Mouse (Mus musculus) liver, embryonic 15.5 days (tissue): Measurements from ENCODE around the gene Mex3a. TPM values are rescaled to one million over a fixed set of nuclear protein-coding genes. Genes with fewer than 3 reads are reported as not detected.

Experiments
- ATAC-seq: fragments of 200-750 bp; cut with Nextera tagmentation; 2 replicates; pipeline ENCODE4 v1.8.0; 2017; ENCODE audit warnings: moderate number of reproducible peaks, mild to moderate bottlenecking, moderate library complexity; ENCODE audit not compliant: insufficient read depth
- H3K27ac ChIP-seq: fragments of 300-500 bp; sonication (generic); replicated peaks from 2 replicates; pipeline ENCODE4 v1.5.1; 2015; ENCODE audit warnings: mild to moderate bottlenecking, inconsistent platforms
- H3K27me3 ChIP-seq: fragments of 300-500 bp; sonication (generic); 2 replicates; pipeline ENCODE4 v1.6.1; 2015; ENCODE audit warnings: mild to moderate bottlenecking, inconsistent platforms
- H3K36me3 ChIP-seq: fragments of 300-500 bp; sonication (generic); replicated peaks from 2 replicates; pipeline ENCODE4 v1.6.1; 2015; ENCODE audit warnings: moderate library complexity, mild to moderate bottlenecking, inconsistent platforms
- H3K4me1 ChIP-seq: fragments of 300-500 bp; sonication (generic); replicated peaks from 2 replicates; pipeline ENCODE4 v1.6.1; 2015; ENCODE audit warnings: inconsistent platforms
- H3K4me2 ChIP-seq: fragments of 300-500 bp; sonication (generic); 2 replicates; pipeline ENCODE4 v1.6.1; 2015; ENCODE audit warnings: moderate library complexity, mild to moderate bottlenecking, inconsistent platforms
- H3K4me3 ChIP-seq: fragments of 300-500 bp; sonication (generic); replicated peaks from 2 replicates; pipeline ENCODE4 v1.5.1; 2015; ENCODE audit warnings: mild to moderate bottlenecking, inconsistent platforms
- H3K9ac ChIP-seq: fragments of 300-500 bp; sonication (generic); 2 replicates; pipeline ENCODE4 v1.6.1; 2015; ENCODE audit warnings: moderate library complexity, mild to moderate bottlenecking, inconsistent platforms
- H3K9me3 ChIP-seq: fragments of 300-500 bp; sonication (generic); replicated peaks from 2 replicates; pipeline ENCODE4 v1.6.1; 2016; ENCODE audit warnings: inconsistent platforms
- WGBS: fragments of 180-500 bp; shearing (Covaris S2); methylation state at CpG from one replicate; pipeline ENCODE4 v1.1.7; 2015; ENCODE audit warnings: mixed read lengths; ENCODE audit not compliant: insufficient replicate concordance; 5-methylcytosine and 5-hydroxymethylcytosine counted together
- polyA plus RNA-seq: library from polyadenylated mRNA; unstranded; fragments of >200 nt; fragmentation: Nextera tagmentation; extraction: Ambion mirVana; gene quantifications from 2 replicates; pipeline ENCODE4 v1.2.1, GENCODE M21; 2015

The Mex3a gene
- polyA plus RNA-seq, 1 experiment from 2014 or later = 0.60 TPM

DNA sequence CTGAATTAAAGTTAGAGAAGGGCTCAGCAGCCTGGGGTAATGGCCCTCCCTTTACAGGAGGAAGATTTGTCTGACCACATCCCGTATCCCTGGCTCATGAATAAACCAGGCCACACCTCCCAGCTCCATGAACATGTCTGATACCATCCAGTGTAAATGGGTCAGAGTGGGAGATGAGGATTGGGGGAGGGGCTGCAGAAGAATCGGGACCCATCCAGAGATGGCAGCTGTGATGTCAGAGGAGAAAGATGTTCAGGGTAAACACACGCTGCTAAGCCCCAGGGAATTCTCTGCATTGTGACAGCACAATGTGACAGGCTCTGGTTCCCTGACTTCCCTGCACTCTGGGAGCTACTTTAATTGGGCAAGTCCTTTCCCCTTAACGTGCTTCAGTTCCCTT, 31.2 kb downstream of the Mex3a start:
- no peak for ATAC-seq

DNA sequence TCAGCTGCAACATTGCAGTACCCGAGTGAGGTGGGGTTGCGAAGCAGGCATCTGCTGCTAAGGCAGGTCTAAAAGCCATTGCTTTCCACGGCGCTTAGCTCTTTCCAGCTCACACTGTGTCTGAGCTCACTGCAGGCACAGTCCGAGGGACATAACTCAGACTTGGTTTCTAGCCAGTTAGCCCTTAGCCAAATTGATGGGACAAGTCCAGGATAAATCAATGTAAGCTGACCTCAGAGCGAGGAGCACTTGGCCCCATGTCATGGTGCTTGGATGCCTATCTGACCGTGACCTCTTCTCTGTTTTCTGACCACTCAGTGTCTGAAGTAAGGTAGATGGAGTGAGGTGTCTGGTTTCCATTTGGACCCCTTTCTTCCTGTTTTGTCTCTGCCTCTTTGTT, 31.8 kb downstream of the Mex3a start:
- Histone ChIP-seq H3K27me3 (no peaks in the 10 kb centered on the region), H3K4me3 (no peak overlapping the region), H3K27ac (no peak overlapping the region), H3K36me3 (peaks cover 97% of the 10 kb centered on the region), H3K9ac (no peak overlapping the region), H3K4me1 (peaks cover 18% of the 10 kb centered on the region), H3K9me3 (no peaks in the 10 kb centered on the region), H3K4me2 (no peak overlapping the region)
- 81% methylated on average over 7 of the region's 7 CpGs for WGBS
- no peak for ATAC-seq

More for the DNA sequence above, 31.2 kb downstream of the Mex3a start:
- Histone ChIP-seq H3K27ac (no peak overlapping the region), H3K27me3 (no peaks in the 10 kb centered on the region), H3K4me3 (no peak overlapping the region), H3K4me2 (no peak overlapping the region), H3K9me3 (no peaks in the 10 kb centered on the region), H3K36me3 (peaks cover 94% of the 10 kb centered on the region), H3K9ac (no peak overlapping the region), H3K4me1 (peaks cover 15% of the 10 kb centered on the region)
- 70% methylated on average over 4 of the region's 4 CpGs for WGBS

GRCm38 (mm10) chr3:88566116-88566515, 33.9 kb downstream of the Mex3a start:
- no peaks in the 10 kb centered on the region for H3K9me3 ChIP-seq
- H3K4me1 ChIP-seq = peaks cover 24% of the 10 kb centered on the region
- no peak for ATAC-seq
- H3K4me3 ChIP-seq = no peak overlapping the region
- H3K4me2 ChIP-seq = no peak overlapping the region
- H3K9ac ChIP-seq = no peak overlapping the region
- H3K36me3 ChIP-seq = peaks cover 87% of the 10 kb centered on the region
- 79% methylated on average over 3 of the region's 3 CpGs for WGBS
- H3K27ac ChIP-seq = peak overlapping the region; percentile 65
- no peaks in the 10 kb centered on the region for H3K27me3 ChIP-seq

GRCm38 (mm10) chr3:88566536-88567061, 34.4 kb downstream of the Mex3a start:
- no peak for ATAC-seq
- H3K4me3 ChIP-seq = no peak overlapping the region
- peaks cover 82% of the 10 kb centered on the region for H3K36me3 ChIP-seq
- H3K4me1 ChIP-seq = peaks cover 24% of the 10 kb centered on the region
- H3K4me2 ChIP-seq = no peak overlapping the region
- WGBS = 67% methylated on average over 4 of the region's 4 CpGs
- peak overlapping the region; percentile 65 for H3K27ac ChIP-seq
- H3K9me3 ChIP-seq = no peaks in the 10 kb centered on the region
- H3K9ac ChIP-seq = no peak overlapping the region
- H3K27me3 ChIP-seq = no peaks in the 10 kb centered on the region

DNA sequence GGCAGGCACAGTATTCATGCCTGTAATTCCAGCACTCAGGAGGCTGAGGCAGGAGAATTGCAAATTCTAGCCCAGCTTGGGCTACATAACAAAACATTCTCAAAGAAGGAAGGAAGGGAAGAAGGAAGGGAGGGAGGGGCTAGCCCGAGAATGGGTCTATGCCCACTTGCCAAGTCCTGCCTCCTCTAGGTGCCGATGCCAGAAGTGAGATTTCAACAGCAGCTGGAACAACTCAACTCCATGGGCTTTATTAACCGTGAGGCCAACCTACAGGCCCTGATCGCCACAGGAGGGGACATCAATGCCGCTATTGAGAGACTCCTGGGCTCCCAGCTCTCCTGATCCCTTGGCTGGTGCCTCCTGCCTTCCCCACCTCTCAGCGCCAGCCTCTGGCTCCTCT, 35.7 kb downstream of the Mex3a start:
- Histone ChIP-seq H3K4me2 (no peak overlapping the region), H3K27me3 (no peaks in the 10 kb centered on the region), H3K36me3 (peaks cover 69% of the 10 kb centered on the region), H3K4me3 (no peak overlapping the region), H3K9me3 (no peaks in the 10 kb centered on the region), H3K27ac (peak overlapping the region; percentile 67), H3K9ac (no peak overlapping the region), H3K4me1 (peaks cover 24% of the 10 kb centered on the region)
- 78% methylated on average over 6 of the region's 6 CpGs for whole genome bisulfite sequencing
- ATAC-seq = no peak

- no peaks in the 10 kb centered on the region for H3K9me3 ChIP-seq
- H3K4me3 ChIP-seq = no peak overlapping the region
- H3K27me3 ChIP-seq = no peaks in the 10 kb centered on the region
- peaks cover 62% of the 10 kb centered on the region for H3K36me3 ChIP-seq
- H3K27ac ChIP-seq = peak overlapping the region; percentile 67
- no peak overlapping the region for H3K4me2 ChIP-seq
- no peak overlapping the region for H3K9ac ChIP-seq
- WGBS = 73% methylated on average over 2 of the region's 2 CpGs
- H3K4me1 ChIP-seq = peaks cover 24% of the 10 kb centered on the region
- 0 out of 2 replicates have a peak, but pooled peaks have one; percentile 29 for ATAC-seq
Measured at GRCm38 (mm10) chr3:88568615-88569014, 36.4 kb downstream of the Mex3a start.

GRCm38 (mm10) chr3:88569093-88569492, 36.9 kb downstream of the Mex3a start:
- H3K27ac ChIP-seq = peak overlapping the region; percentile 67
- H3K4me1 ChIP-seq = peaks cover 24% of the 10 kb centered on the region
- no peak overlapping the region for H3K4me2 ChIP-seq
- H3K36me3 ChIP-seq = peaks cover 57% of the 10 kb centered on the region
- 65% methylated on average over 2 of the region's 2 CpGs for WGBS
- peak; percentile 72 for ATAC-seq
- no peaks in the 10 kb centered on the region for H3K9me3 ChIP-seq
- no peaks in the 10 kb centered on the region for H3K27me3 ChIP-seq
- no peak overlapping the region for H3K4me3 ChIP-seq
- H3K9ac ChIP-seq = no peak overlapping the region

- Histone ChIP-seq H3K9me3 (no peaks in the 10 kb centered on the region), H3K27me3 (no peaks in the 10 kb centered on the region), H3K4me3 (no peak overlapping the region), H3K27ac (peak overlapping the region; percentile 67), H3K36me3 (peaks cover 51% of the 10 kb centered on the region), H3K4me1 (peaks cover 24% of the 10 kb centered on the region), H3K4me2 (no peak overlapping the region), H3K9ac (no peak overlapping the region)
- 79% methylated on average over 5 of the region's 5 CpGs for WGBS
- ATAC-seq = no peak
Measured at GRCm38 (mm10) chr3:88569694-88570093, 37.5 kb downstream of the Mex3a start.

- Histone ChIP-seq H3K4me3 (no peak overlapping the region), H3K4me2 (no peak overlapping the region), H3K27me3 (no peaks in the 10 kb centered on the region), H3K9ac (no peak overlapping the region), H3K4me1 (peaks cover 24% of the 10 kb centered on the region), H3K27ac (no peak overlapping the region), H3K9me3 (no peaks in the 10 kb centered on the region), H3K36me3 (peaks cover 45% of the 10 kb centered on the region)
- ATAC-seq = no peak
- WGBS = 78% methylated on average over 10 of the region's 10 CpGs
Measured at GRCm38 (mm10) chr3:88570341-88570740, 38.1 kb downstream of the Mex3a start.

DNA sequence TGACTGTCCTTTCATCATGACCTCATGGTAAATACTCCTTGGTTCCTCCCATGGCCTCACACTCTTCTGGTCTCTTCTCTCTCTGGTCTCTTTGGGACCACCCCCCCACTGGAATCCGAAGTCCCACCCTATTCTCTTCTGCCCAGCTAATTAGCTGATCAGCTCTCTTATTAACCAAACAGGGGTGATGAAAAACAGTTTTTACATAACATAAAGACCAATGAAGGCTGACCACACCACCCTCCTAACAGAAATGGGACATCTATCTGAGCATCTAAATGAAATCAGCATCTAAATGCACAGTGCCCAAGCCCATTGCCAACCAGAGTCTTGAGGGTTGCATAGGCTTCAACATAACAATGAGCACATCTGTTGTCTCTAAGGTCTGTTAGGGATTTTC, 39.7 kb downstream of the Mex3a start:
- H3K9me3 ChIP-seq = no peaks in the 10 kb centered on the region
- H3K4me1 ChIP-seq = peaks cover 20% of the 10 kb centered on the region
- H3K27me3 ChIP-seq = no peaks in the 10 kb centered on the region
- no peak overlapping the region for H3K4me3 ChIP-seq
- H3K9ac ChIP-seq = no peak overlapping the region
- peaks cover 29% of the 10 kb centered on the region for H3K36me3 ChIP-seq
- 56% methylated on average over 1 of the region's 1 CpGs for WGBS
- no peak overlapping the region for H3K4me2 ChIP-seq
- H3K27ac ChIP-seq = no peak overlapping the region
- no peak for ATAC-seq

DNA sequence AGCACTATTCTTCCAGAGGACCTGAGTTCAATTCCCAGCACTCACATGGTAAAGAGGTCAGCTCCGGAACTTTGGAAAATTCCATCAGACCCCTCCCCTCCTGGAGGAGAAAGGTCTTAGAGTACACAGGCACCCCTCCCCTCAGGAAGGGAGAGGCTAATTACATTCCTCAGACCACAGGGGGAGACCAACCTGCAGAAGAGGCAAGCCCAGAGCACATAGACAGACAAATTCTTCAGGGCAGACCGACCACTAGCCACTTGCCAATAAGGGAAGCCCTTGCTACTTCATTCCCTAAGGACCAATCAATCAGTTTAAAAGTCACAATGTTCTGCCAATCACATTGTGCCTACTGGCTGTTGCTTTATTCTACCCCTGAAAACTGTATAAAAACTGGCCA, 40.6 kb downstream of the Mex3a start:
- H3K27me3 ChIP-seq = no peaks in the 10 kb centered on the region
- 64% methylated on average over 2 of the region's 2 CpGs for WGBS

GRCm38 (mm10) chr3:88573810-88574209, 41.6 kb downstream of the Mex3a start:
- Histone ChIP-seq H3K4me2 (no peak overlapping the region), H3K27ac (no peak overlapping the region), H3K9ac (no peak overlapping the region), H3K36me3 (peaks cover 12% of the 10 kb centered on the region), H3K4me3 (no peak overlapping the region), H3K27me3 (no peaks in the 10 kb centered on the region), H3K9me3 (no peaks in the 10 kb centered on the region), H3K4me1 (peaks cover 11% of the 10 kb centered on the region)
- ATAC-seq = no peak
- 61% methylated on average over 2 of the region's 2 CpGs for WGBS

More for the DNA sequence above, 40.6 kb downstream of the Mex3a start:
- Histone ChIP-seq H3K36me3 (peaks cover 22% of the 10 kb centered on the region), H3K4me1 (peaks cover 16% of the 10 kb centered on the region), H3K9ac (no peak overlapping the region), H3K4me3 (no peak overlapping the region), H3K9me3 (no peaks in the 10 kb centered on the region), H3K4me2 (no peak overlapping the region), H3K27ac (no peak overlapping the region)
- no peak for ATAC-seq
